Mouse (Mus musculus): ENCODE data around the gene Agpat3. TPM values are rescaled to one million over a fixed set of nuclear protein-coding genes. Genes with fewer than 3 reads are reported as not detected.

Gene Agpat3
- total RNA-seq, 2 experiments from 2014 or later: 327 to 351 TPM

GRCm38 (mm10) chr10:78324556-78325164 is 27.6 kb downstream of the Agpat3 start:
- DNase-seq: no peak

GRCm38 (mm10) chr10:78323214-78323880 is 28.9 kb downstream of the Agpat3 start:
- peak; percentile 35 for DNase-seq

- DNase-seq: peak; percentile 71
Observed at GRCm38 (mm10) chr10:78322806-78323205, 29.5 kb downstream of the Agpat3 start.

GRCm38 (mm10) chr10:78321133-78321757 is 31.0 kb downstream of the Agpat3 start:
- no peak for DNase-seq

- no peak for DNase-seq
Observed at GRCm38 (mm10) chr10:78320526-78320925, 31.8 kb downstream of the Agpat3 start.

- DNase-seq: no peak
Observed at GRCm38 (mm10) chr10:78319940-78320339, 32.3 kb downstream of the Agpat3 start.

- no peak for DNase-seq
Observed at GRCm38 (mm10) chr10:78317270-78317923, 34.9 kb downstream of the Agpat3 start.

- DNase-seq: no peak
Observed at GRCm38 (mm10) chr10:78316228-78317087, 35.8 kb downstream of the Agpat3 start.

GRCm38 (mm10) chr10:78315145-78315544 is 37.1 kb downstream of the Agpat3 start:
- no peak for DNase-seq

GRCm38 (mm10) chr10:78311886-78312635 is 40.2 kb downstream of the Agpat3 start:
- DNase-seq: no peak

GRCm38 (mm10) chr10:78310747-78311267 is 41.5 kb downstream of the Agpat3 start:
- no peak for DNase-seq

GRCm38 (mm10) chr10:78308617-78309016 is 43.7 kb downstream of the Agpat3 start:
- DNase-seq: no peak

GRCm38 (mm10) chr10:78307391-78307790 is 44.9 kb downstream of the Agpat3 start:
- no peak for DNase-seq

GRCm38 (mm10) chr10:78306027-78306426 is 46.3 kb downstream of the Agpat3 start:
- DNase-seq: no peak

GRCm38 (mm10) chr10:78304996-78305395 is 47.3 kb downstream of the Agpat3 start:
- no peak for DNase-seq

GRCm38 (mm10) chr10:78303675-78304074 is 48.6 kb downstream of the Agpat3 start:
- DNase-seq: no peak

GRCm38 (mm10) chr10:78300061-78300460 is 52.2 kb downstream of the Agpat3 start:
- DNase-seq: no peak

GRCm38 (mm10) chr10:78298651-78299644 is 53.3 kb downstream of the Agpat3 start:
- peak; percentile 64 for DNase-seq
